Mouse (Mus musculus): ENCODE data around the gene Uhrf1bp1l.

DNA sequence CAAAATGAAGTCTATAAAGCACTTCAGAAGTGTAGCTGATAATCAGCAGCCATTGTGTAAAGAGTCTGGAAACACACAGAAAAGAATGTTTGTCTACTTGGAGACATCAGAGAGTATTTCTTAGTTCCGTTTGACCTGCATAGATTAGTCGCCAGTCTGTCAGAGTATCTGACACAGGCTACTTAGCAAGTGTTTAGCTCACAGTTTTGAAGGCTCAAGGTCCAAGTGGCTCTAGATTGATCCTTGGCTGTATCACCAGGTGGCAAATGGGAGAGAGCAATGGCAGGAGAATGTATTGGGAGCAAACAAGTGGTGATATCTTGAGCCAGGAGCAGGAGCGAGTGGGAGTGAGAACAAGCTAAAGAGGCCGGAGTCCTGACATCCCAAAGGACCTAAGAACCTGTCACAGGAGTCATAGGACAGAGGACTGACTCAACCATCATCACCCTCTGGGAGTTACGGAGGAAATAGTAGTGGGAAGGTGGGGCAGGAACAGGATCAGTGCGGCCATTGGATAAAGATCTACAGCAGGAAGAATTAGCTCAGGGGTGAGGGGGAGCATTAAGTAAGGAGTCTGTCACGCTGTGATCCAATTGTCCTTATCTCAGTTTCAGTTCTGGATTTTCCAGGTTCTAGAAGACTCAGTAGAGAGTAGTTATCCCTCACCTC, 23.7 kb downstream of the Uhrf1bp1l start:
- TF ChIP-seq CTCF (conservative IDR thresholded peaks at IDR 0.05; ENCODE audit: insufficient read depth, insufficient read length, low read depth, low read length) (no peak), POLR2A (IDR thresholded peaks at IDR 0.05; ENCODE audit: low read depth, low read length) (no peak)

Measured in kidney, adult 2 months (tissue).